Mouse (Mus musculus) embryonic facial prominence, embryonic 13.5 days (tissue): ENCODE data around the gene Nampt. TPM values are rescaled to one million over a fixed set of nuclear protein-coding genes. Genes with fewer than 3 reads are reported as not detected.

Experiments
- polyA plus RNA-seq: library from polyadenylated mRNA; unstranded; fragments of >200 nt; fragmentation: Nextera tagmentation; extraction: Ambion mirVana; gene quantifications from 2 replicates; pipeline ENCODE4 v1.2.1, GENCODE M21; 2015

Gene Nampt
- polyA plus RNA-seq, 1 experiment from 2014 or later = 24.7 TPM

Other genes with a start within 250 kb of the Nampt start
- gene Sypl, start 134.3 kb downstream of the Nampt start, polyA plus RNA-seq = 78.6 and 82.2 TPM in 2 replicates